20 mouse cellular contexts compared by ENCODE assay signal in genomic region chr19:53638727-53639126, GRCm38 (mm10). TPM values are rescaled to one million over a fixed set of nuclear protein-coding genes. Genes with fewer than 3 reads are reported as not detected.
DNase-seq lines count a peak whose midpoint lies in the region; ATAC-seq and TF ChIP-seq lines count a peak whose summit lies in the region.
"Had no signal": no experiment of that assay in that cellular context is flagged by ENCODE, and none has a peak within 500 bp of the region (broad histone marks: within the 10 kb centered on the region; RNA-seq: fewer than 3 reads in every experiment).

No protein-coding gene starts in this region.

- no peaks in the 10 kb centered on the region for H3K27me3 ChIP-seq in intestine, postnatal 0 days (replicated peaks; ENCODE audit: control insufficient read depth, insufficient read depth, low read length)
- no peaks in the 10 kb centered on the region for H3K27me3 ChIP-seq in intestine, embryonic 15.5 days (replicated peaks)
- H3K27me3 ChIP-seq in liver, postnatal 0 days (ENCODE audit: insufficient read depth, low read length): no peaks in the 10 kb centered on the region
- H3K27me3 ChIP-seq in liver, embryonic 11.5 days (replicated peaks; ENCODE audit: control insufficient read depth, insufficient read depth, low read length): no peaks in the 10 kb centered on the region
- H3K27me3 ChIP-seq: embryonic facial prominence, embryonic 15.5 days; heart, embryonic 15.5 days; limb, embryonic 12.5 days; neural tube, embryonic 15.5 days had no signal

- H3K36me3 ChIP-seq in intestine, postnatal 0 days (ENCODE audit: control insufficient read depth, insufficient read depth): peaks cover 61% of the 10 kb centered on the region
- peaks cover 28% of the 10 kb centered on the region for H3K36me3 ChIP-seq in intestine, embryonic 15.5 days
- H3K36me3 ChIP-seq in liver, postnatal 0 days (replicated peaks; ENCODE audit: insufficient read depth, low read length): peaks cover 70% of the 10 kb centered on the region
- peaks cover 57% of the 10 kb centered on the region for H3K36me3 ChIP-seq in liver, embryonic 11.5 days (ENCODE audit: control insufficient read depth, insufficient read depth, low read length)

- no peak overlapping the region for H3K4me3 ChIP-seq in intestine, postnatal 0 days (ENCODE audit: low read depth, low read length)
- H3K4me3 ChIP-seq in intestine, embryonic 15.5 days (replicated peaks): no peak overlapping the region
- no peak overlapping the region for H3K4me3 ChIP-seq in liver, postnatal 0 days (ENCODE audit: low read depth, low read length)
- no peak overlapping the region for H3K4me3 ChIP-seq in liver, embryonic 11.5 days (ENCODE audit: low read depth, low read length)
- H3K4me3 ChIP-seq: embryonic facial prominence, embryonic 15.5 days; heart, embryonic 15.5 days; hindbrain, embryonic 10.5 days; limb, embryonic 12.5 days; midbrain, embryonic 10.5 days; neural tube, embryonic 15.5 days had no signal

- TF ChIP-seq CTCF in intestine, postnatal 0 days (IDR thresholded peaks at IDR 0.05; ENCODE audit: low read depth): peak; percentile 52
- peak; percentile 29; the same call in 1 of the 2 replicates for TF ChIP-seq CTCF in liver, postnatal 0 days (IDR thresholded peaks at IDR 0.05; ENCODE audit: low read depth)

- H3K4me2 ChIP-seq in intestine, postnatal 0 days (replicated peaks; ENCODE audit: low read depth): no peak overlapping the region
- no peak overlapping the region for H3K4me2 ChIP-seq in intestine, embryonic 15.5 days (replicated peaks)
- H3K4me2 ChIP-seq in liver, postnatal 0 days (ENCODE audit: low read depth, low read length): no peak overlapping the region
- H3K4me2 ChIP-seq in liver, embryonic 11.5 days: no peak overlapping the region
- H3K4me2 ChIP-seq: embryonic facial prominence, embryonic 15.5 days; heart, embryonic 15.5 days; limb, embryonic 12.5 days; neural tube, embryonic 15.5 days had no signal

- ATAC-seq in intestine, postnatal 0 days: no peak
- ATAC-seq in intestine, embryonic 15.5 days: no peak
- no peak for ATAC-seq in liver, postnatal 0 days
- no peak for ATAC-seq in liver, embryonic 11.5 days (replicated peaks; ENCODE audit: low FRiP score)
- ATAC-seq: forebrain, embryonic 14.5 days; hindbrain, embryonic 16.5 days; intestine, embryonic 16.5 days had no signal

- no peak overlapping the region for H3K9ac ChIP-seq in intestine, postnatal 0 days (ENCODE audit: low read depth, low read length)
- no peak overlapping the region for H3K9ac ChIP-seq in intestine, embryonic 15.5 days
- no peak overlapping the region for H3K9ac ChIP-seq in liver, postnatal 0 days (replicated peaks)
- H3K9ac ChIP-seq in liver, embryonic 11.5 days (ENCODE audit: low read depth, low read length): no peak overlapping the region
- H3K9ac ChIP-seq: embryonic facial prominence, embryonic 15.5 days; heart, embryonic 15.5 days; limb, embryonic 12.5 days; neural tube, embryonic 15.5 days had no signal

- H3K27ac ChIP-seq in intestine, postnatal 0 days (ENCODE audit: low read depth, low read length): no peak overlapping the region
- H3K27ac ChIP-seq in intestine, embryonic 15.5 days: no peak overlapping the region
- H3K27ac ChIP-seq in liver, postnatal 0 days (ENCODE audit: low read depth): no peak overlapping the region
- no peak overlapping the region for H3K27ac ChIP-seq in liver, embryonic 11.5 days (ENCODE audit: low read depth, low read length)
- H3K27ac ChIP-seq: embryonic facial prominence, embryonic 15.5 days; heart, embryonic 15.5 days; hindbrain, embryonic 10.5 days; limb, embryonic 12.5 days; macrophage; midbrain, embryonic 10.5 days; neural tube, embryonic 15.5 days had no signal

- no peaks in the 10 kb centered on the region for H3K4me1 ChIP-seq in intestine, postnatal 0 days (replicated peaks; ENCODE audit: control insufficient read depth, insufficient read depth, low read length)
- no peaks in the 10 kb centered on the region for H3K4me1 ChIP-seq in intestine, embryonic 15.5 days (replicated peaks)
- no peaks in the 10 kb centered on the region for H3K4me1 ChIP-seq in liver, postnatal 0 days (ENCODE audit: insufficient read depth)
- H3K4me1 ChIP-seq in liver, embryonic 11.5 days (replicated peaks; ENCODE audit: control insufficient read depth, insufficient read depth, low read length): no peaks in the 10 kb centered on the region
- H3K4me1 ChIP-seq: embryonic facial prominence, embryonic 15.5 days; heart, embryonic 15.5 days; hindbrain, embryonic 10.5 days; limb, embryonic 12.5 days; midbrain, embryonic 10.5 days; neural tube, embryonic 15.5 days had no signal

- intact Hi-C loops in left cerebral cortex, postnatal 4 days (cut with DNase I): loop anchor here (10.0 kb wide), 1 partner anchor 244 kb away; the partner anchor contains the start of gene Smndc1

- DNase-seq in liver, postnatal 0 days: no peak
- no peak for DNase-seq in liver, embryonic 11.5 days (ENCODE audit: low spot score)
- DNase-seq in MN1 (ENCODE audit: low spot score) (peak; percentile 26), R1 (ENCODE audit: low read depth, low spot score) (peak; percentile 59)
- no peak for DNase-seq in left cerebral cortex, postnatal 4 days
- DNase-seq: adrenal gland, postnatal 36 days; cerebellum, adult 9-11 months; gastrocnemius, postnatal 10 days had no signal

- TF ChIP-seq EP300 in liver, postnatal 0 days (IDR thresholded peaks at IDR 0.05; ENCODE audit: low read depth): no peak

- 89% methylated on average over 8 of the region's 8 CpGs for WGBS in intestine, postnatal 0 days
- 91% methylated on average over 8 of the region's 8 CpGs for WGBS in intestine, embryonic 15.5 days
- WGBS in liver, postnatal 0 days (ENCODE audit: insufficient replicate concordance): 91% methylated on average over 8 of the region's 8 CpGs
- 89% methylated on average over 8 of the region's 8 CpGs for WGBS in liver, embryonic 11.5 days

- H3K9me3 ChIP-seq in intestine, postnatal 0 days (ENCODE audit: control insufficient read depth): no peaks in the 10 kb centered on the region
- no peaks in the 10 kb centered on the region for H3K9me3 ChIP-seq in intestine, embryonic 15.5 days
- no peaks in the 10 kb centered on the region for H3K9me3 ChIP-seq in liver, postnatal 0 days (ENCODE audit: low read length)
- no peaks in the 10 kb centered on the region for H3K9me3 ChIP-seq in liver, embryonic 11.5 days (ENCODE audit: control insufficient read depth, low read length)
- H3K9me3 ChIP-seq: embryonic facial prominence, embryonic 15.5 days; heart, embryonic 15.5 days; hindbrain, embryonic 10.5 days; limb, embryonic 12.5 days; midbrain, embryonic 10.5 days; neural tube, embryonic 15.5 days had no signal

RNA-seq across cellular contexts. Expression of gene Rbm20, which starts 38.4 kb away (rescaled TPM):
- polyA plus RNA-seq in intestine, postnatal 0 days (2015; fragmentation: Nextera tagmentation; extraction: Ambion mirVana): 0.42 and 0.52 TPM in 2 replicates
- 0.77 and 0.80 TPM in 2 replicates for polyA plus RNA-seq in intestine, embryonic 15.5 days (2015; fragmentation: Nextera tagmentation; extraction: Ambion mirVana)
- polyA plus RNA-seq in liver, postnatal 0 days (2015; fragmentation: Nextera tagmentation; extraction: Ambion mirVana): 0.16 and 0.17 TPM in 2 replicates
- polyA plus RNA-seq in liver, embryonic 11.5 days (2014; fragmentation: Nextera tagmentation; extraction: Ambion mirVana): 0.35 and 0.37 TPM in 2 replicates
- 1 to 10 TPM; 1.0 to 2.6 TPM for total RNA-seq in left cerebral cortex, postnatal 4 days (2021)
- polyA plus RNA-seq: macrophage had no signal

RNA-seq across cellular contexts. Expression of gene Smc3, which starts 38.5 kb away (rescaled TPM):
- 24.4 and 24.9 TPM in 2 replicates for polyA plus RNA-seq in intestine, postnatal 0 days (2015; fragmentation: Nextera tagmentation; extraction: Ambion mirVana)
- 57.0 and 63.2 TPM in 2 replicates for polyA plus RNA-seq in intestine, embryonic 15.5 days (2015; fragmentation: Nextera tagmentation; extraction: Ambion mirVana)
- polyA plus RNA-seq in liver, postnatal 0 days (2015; fragmentation: Nextera tagmentation; extraction: Ambion mirVana): 19.4 and 19.7 TPM in 2 replicates
- 80.6 and 82.5 TPM in 2 replicates for polyA plus RNA-seq in liver, embryonic 11.5 days (2014; fragmentation: Nextera tagmentation; extraction: Ambion mirVana)
- 10 to 100 TPM; 52.0 to 56.2 TPM for total RNA-seq in left cerebral cortex, postnatal 4 days (2021)

RNA-seq across cellular contexts. Expression of gene Nutf2-ps1, which starts 49.9 kb away (rescaled TPM):
- 105 and 125 TPM in 2 replicates for polyA plus RNA-seq in intestine, postnatal 0 days (2015; fragmentation: Nextera tagmentation; extraction: Ambion mirVana)
- 366 and 397 TPM in 2 replicates for polyA plus RNA-seq in intestine, embryonic 15.5 days (2015; fragmentation: Nextera tagmentation; extraction: Ambion mirVana)
- 86.8 and 101 TPM in 2 replicates for polyA plus RNA-seq in liver, postnatal 0 days (2015; fragmentation: Nextera tagmentation; extraction: Ambion mirVana)
- 400 and 410 TPM in 2 replicates for polyA plus RNA-seq in liver, embryonic 11.5 days (2014; fragmentation: Nextera tagmentation; extraction: Ambion mirVana)
- total RNA-seq in left cerebral cortex, postnatal 4 days (2021): 10 to 100 TPM; 67.0 to 78.7 TPM

Comparison
In these comparisons a context has a peak if more than half of its experiments do, and no peak if none do; other contexts are left out.
1. DNase-seq: peak in MN1 (single experiment) and R1 (single experiment); none in liver, postnatal 0 days (single experiment), liver, embryonic 11.5 days (single experiment) and left cerebral cortex, postnatal 4 days (single experiment).